Mouse (Mus musculus): ENCODE data around the gene Ovca2.
A peak's percentile ranks its signal among the peaks of the same experiment; 100 is the strongest.

Ovca2 gene

GRCm38 (mm10) chr11:75178672-75179208 is at the start of gene Ovca2:
TSS of gene Ovca2 (minus strand) at chr11:75178835.
- DNase-seq (ENCODE audit: low spot score in 2 of 2): peak; percentile 85 to 87

- DNase-seq (ENCODE audit: low spot score in 2 of 2): no peak
These were observed 49.0 kb upstream of the Ovca2 start for GRCm38 (mm10) chr11:75227632-75228031.

GRCm38 (mm10) chr11:75224835-75225234 is 46.2 kb upstream of the Ovca2 start:
- DNase-seq (ENCODE audit: low spot score in 2 of 2): no peak

DNA sequence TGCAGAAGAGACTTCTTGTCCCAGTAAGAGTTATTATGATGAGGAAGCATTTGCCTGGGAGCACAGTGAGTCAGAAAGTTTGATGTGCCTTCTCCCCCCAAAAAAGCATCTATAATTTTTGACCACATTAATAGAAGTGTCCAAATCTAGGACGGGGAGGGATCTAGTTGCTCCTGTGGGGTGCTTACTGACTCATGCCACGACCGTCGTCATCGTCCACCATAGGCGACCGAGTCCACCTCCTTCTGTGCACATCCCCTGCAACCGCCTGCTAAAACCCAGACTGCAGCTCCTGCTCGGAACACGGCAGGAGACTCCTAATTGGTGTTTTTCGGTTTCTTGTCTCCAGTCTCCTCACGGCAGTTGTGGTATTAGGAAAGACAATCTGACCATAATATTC is 45.4 kb upstream of the Ovca2 start:
- no peak for DNase-seq (ENCODE audit: low spot score in 2 of 2)

GRCm38 (mm10) chr11:75220517-75221145 is 42.0 kb upstream of the Ovca2 start:
- no peak for DNase-seq (ENCODE audit: low spot score in 2 of 2)

DNA sequence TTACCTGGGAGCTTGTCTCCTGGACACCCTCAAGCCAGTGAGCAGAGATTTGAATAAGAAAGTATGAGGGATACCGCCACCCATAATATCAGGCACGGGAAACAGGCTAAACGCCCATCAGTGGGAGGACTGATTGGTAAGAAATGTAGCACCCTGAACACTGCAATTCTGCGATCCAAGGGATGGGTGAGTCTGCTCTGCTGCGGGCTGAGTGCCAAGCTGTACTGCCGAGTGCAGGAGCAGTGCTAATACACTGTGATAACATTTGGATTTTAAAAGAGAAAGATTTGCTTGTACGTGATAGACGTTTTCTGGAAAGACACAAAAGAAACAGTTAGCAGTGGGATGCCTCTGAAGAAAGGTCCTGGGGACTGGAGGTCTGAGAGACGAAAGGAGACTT is 41.5 kb upstream of the Ovca2 start:
- no peak for DNase-seq (ENCODE audit: low spot score in 2 of 2)

GRCm38 (mm10) chr11:75214081-75214950 is 35.7 kb upstream of the Ovca2 start:
- no peak for DNase-seq (ENCODE audit: low spot score in 2 of 2)

GRCm38 (mm10) chr11:75213372-75214080 is 34.9 kb upstream of the Ovca2 start:
- DNase-seq (ENCODE audit: low spot score in 2 of 2): no peak

DNA sequence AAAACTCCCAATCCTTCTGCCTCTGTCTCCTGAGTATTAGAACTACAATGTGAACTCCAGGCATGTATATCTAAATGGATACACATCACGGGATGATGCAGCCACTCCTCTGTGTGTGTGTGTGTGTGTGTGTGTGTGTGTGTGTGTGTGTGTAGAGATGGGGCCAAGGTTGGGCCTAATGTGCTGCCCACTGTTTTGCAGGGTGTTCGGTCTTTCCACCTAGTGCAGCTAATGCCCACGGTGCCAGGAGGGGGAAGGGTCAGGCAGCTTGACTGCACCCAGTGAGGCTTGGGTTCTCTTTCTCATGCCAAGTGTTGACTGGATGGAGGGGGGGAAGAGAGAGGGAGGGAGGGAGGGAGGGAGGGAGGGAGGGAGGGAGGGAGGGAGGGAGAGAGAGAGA is 34.2 kb upstream of the Ovca2 start:
- DNase-seq (ENCODE audit: low spot score in 2 of 2): no peak

GRCm38 (mm10) chr11:75212031-75212667 is 33.5 kb upstream of the Ovca2 start:
- DNase-seq (ENCODE audit: low spot score in 2 of 2): no peak

DNA sequence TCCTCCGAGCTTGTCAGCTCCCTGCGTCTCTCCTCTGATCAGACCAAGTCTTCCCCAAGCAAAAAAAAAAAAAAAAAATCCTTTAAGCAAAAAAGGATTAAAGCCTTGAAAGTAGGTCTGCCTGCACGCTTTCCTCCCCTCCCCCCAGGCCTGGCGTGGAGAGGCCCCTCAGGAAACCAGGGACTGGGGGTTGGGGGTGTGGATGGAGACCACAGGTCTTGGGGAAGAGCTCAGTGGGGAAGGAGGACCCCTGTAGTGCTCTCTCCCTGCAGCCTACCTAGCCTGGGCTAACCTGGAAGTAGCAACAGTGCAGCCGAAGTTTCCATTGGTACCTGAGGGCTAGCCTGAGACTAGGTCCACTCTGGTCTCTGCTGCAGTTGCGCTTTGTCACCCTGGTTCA is 32.1 kb upstream of the Ovca2 start:
- DNase-seq (ENCODE audit: low spot score in 2 of 2): no peak

DNA sequence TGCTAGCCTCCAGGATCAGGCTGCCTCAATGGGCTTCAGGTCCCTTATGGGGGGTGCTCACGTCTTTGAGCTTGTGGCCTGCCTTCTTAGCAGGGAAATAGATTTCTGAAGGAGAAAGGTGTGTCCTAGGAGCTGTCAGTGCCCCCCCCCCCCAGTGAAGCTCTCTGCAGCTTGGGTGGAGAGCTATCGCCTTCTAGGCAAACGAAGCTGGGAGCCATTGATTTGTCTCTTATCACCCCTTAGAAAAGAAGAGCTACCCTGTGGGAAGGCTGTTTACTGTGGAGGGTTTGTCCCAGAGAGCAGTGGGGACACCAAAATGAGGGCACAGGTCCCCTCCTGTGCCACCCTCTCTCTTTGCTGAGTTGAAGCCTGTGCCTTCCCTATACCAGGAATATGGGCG is 31.5 kb upstream of the Ovca2 start:
- DNase-seq (ENCODE audit: low spot score in 2 of 2): no peak

DNA sequence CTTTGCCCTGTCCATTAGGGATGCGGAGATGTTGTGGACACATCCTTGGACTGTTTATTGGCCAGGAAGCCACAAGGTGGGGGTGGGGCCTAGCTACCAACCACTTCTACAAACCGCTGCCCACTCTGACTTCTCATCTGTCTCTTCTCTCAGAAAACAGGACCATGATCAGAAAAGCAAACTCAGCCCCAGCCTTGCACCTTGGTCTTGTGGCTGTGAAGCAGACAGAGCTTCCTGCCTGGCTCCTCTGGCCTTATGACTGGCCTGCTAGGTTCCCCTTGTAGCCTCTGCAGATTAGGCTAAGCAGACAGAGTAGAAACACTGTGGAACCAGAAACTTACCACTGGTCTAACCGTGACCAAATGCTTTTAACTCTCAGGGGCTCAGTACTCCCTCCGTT is 30.7 kb upstream of the Ovca2 start:
- DNase-seq (ENCODE audit: low spot score in 2 of 2): no peak

DNA sequence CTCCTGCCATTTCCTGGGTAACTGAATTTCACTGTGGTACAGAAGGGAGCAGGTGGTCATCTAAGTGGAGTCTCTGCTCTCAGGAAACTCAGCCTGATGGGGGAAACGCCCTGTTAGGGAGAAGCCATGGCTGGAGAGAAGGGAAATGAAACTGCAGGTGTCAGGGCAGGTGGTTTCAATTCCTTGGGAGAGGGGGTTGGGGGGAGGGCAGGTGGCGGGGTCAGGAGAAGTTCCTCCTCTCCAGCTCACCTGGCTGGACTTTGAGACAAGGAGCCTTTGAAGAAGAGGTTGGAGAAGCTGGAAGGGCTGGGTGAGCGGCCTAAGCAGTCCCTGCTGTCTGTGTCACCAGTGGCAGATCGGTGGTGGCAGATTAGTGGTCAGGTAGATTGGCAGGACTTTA is 27.7 kb upstream of the Ovca2 start:
- DNase-seq (ENCODE audit: low spot score in 2 of 2): no peak

- no peak for DNase-seq (ENCODE audit: low spot score in 2 of 2)
These were observed 25.8 kb upstream of the Ovca2 start for GRCm38 (mm10) chr11:75204472-75204871.

- no peak for DNase-seq (ENCODE audit: low spot score in 2 of 2)
These were observed 25.3 kb upstream of the Ovca2 start for GRCm38 (mm10) chr11:75203926-75204325.

GRCm38 (mm10) chr11:75201721-75202120 is 23.1 kb upstream of the Ovca2 start:
- no peak for DNase-seq (ENCODE audit: low spot score in 2 of 2)

- DNase-seq (ENCODE audit: low spot score in 2 of 2): no peak
These were observed 22.3 kb upstream of the Ovca2 start for GRCm38 (mm10) chr11:75200935-75201334.

- DNase-seq (ENCODE audit: low spot score in 2 of 2): no peak
These were observed 21.3 kb upstream of the Ovca2 start for GRCm38 (mm10) chr11:75199951-75200350.

DNA sequence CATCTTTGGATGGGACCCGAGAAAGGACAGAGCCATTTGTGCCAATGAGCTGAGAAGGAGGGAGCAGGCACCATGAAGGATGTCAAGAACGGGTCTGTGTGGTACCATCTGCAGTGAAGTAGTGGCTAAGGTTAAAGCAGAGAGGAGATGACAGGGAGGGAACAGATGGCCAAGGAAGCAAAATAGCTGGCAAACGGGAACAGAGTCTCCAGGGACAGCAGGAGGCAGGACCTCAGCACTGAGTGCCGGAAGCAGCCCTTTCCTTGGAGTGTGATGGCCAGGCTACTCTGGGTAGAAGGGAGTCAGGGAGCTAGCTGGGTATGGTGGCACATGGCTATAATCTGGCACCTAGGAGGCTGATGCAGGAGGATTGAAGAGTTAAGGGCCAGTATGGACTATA is 20.2 kb upstream of the Ovca2 start:
- no peak for DNase-seq (ENCODE audit: low spot score in 2 of 2)

DNA sequence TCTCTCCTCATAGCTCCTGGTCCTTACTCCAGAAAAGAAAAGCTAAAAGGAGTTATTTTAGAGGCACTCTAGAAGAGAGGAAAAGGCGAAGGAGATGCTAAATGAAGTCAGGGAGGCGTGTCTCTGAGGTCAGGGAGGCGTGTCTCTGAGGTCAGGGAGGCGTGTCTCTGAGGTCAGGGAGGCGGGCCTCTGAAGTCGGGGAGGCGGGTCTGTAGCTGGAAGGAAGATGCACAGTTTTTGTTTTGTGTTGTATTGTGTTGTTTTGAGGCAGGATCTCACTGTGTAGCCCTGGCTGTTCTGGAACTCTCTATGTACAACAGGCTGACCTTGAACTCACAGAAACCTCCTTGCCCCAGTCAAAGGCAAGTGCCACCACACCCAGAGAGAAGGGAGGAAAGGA is 19.3 kb upstream of the Ovca2 start:
- no peak for DNase-seq (ENCODE audit: low spot score in 2 of 2)

DNA sequence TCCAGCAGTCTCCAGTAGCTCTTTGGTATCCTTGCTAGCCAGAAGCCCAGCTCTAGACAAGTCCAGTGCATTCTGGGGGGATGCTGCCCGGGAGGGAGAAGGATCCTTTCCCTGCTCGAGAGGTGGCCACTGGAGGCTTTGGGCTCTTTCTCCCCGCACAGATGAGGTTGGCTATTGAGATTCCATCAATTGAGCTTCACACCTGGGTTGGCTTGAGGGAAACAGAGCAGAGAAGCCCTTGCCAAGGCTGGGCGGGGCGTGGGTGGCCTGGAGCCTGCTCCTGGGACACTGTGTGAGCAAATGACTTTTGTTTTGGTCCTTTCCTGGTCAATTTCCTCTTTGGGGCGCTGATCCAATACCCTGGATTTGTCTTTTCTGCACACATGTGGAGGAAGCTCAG is 17.5 kb upstream of the Ovca2 start:
- DNase-seq (ENCODE audit: low spot score in 2 of 2): no peak
